Mouse (Mus musculus) embryonic fibroblast, embryonic 13.5 days (primary cell): ENCODE data around the gene Trpv4. TPM values are rescaled to one million over a fixed set of nuclear protein-coding genes. Genes with fewer than 3 reads are reported as not detected.

Experiments used
- H3K27ac ChIP-seq: 2 replicates; pipeline ENCODE4 v1.5.1; 2012; ENCODE audit warnings: low read length, control low read depth, inconsistent platforms; ENCODE audit not compliant: insufficient read depth
- H3K4me1 ChIP-seq: 2 replicates; pipeline ENCODE4 v1.6.1; 2011; ENCODE audit warnings: low read length; ENCODE audit not compliant: control insufficient read depth, insufficient read depth
- H3K4me3 ChIP-seq: 2 replicates; pipeline ENCODE4 v1.5.1; 2011; ENCODE audit warnings: mild to moderate bottlenecking, control low read depth, low read length; ENCODE audit not compliant: insufficient read depth
- CTCF ChIP-seq: IDR thresholded peaks from 2 replicates; pipeline ENCODE4 v1.5.1; 2011; ENCODE audit warnings: mild to moderate bottlenecking, control low read depth, low read length, moderate library complexity, borderline replicate concordance; ENCODE audit not compliant: insufficient read depth
- POLR2A ChIP-seq: IDR thresholded peaks from 2 replicates; pipeline ENCODE4 v1.6.1; 2011; ENCODE audit warnings: low read depth, mild to moderate bottlenecking, control low read depth, low read length, moderate library complexity
- polyA plus RNA-seq: library from polyadenylated mRNA; stranded (reverse); fragments of >200 nt; gene quantifications from 2 replicates; pipeline ENCODE4 v1.2.4, GENCODE M21; 2011; ENCODE audit warnings: low read depth; ENCODE audit not compliant: missing spikeins, insufficient read length

Gene Trpv4
- polyA plus RNA-seq, 1 experiment: 1.1 TPM

DNA sequence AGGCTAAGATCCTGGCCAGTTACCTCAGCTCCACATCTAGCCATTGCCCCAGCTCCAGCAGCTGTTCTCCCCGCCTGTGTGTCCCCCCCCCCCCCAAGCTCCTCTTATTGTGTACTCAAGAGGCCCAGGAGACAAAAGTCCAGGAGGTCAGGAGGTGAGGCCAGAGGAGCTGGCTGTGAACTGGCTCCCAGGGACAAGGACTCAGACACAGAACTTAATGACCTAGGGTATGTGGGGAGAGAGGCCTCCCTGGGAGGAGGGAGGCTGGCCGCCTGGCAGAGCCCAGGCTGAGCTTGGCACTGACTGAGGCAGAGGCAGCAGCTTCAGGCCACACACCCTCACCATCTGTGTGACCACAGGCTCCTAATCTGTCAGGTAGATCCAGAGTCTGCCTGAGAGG is 85.2 kb downstream of the Trpv4 start:
- Histone ChIP-seq H3K27ac (no peak overlapping the region), H3K4me3 (no peak overlapping the region), H3K4me1 (peaks cover 2% of the 10 kb centered on the region; the same call in 1 of the 2 replicates)
- TF ChIP-seq CTCF (no peak), POLR2A (no peak)

Other genes starting within 250 kb of the Trpv4 start
- gene Mmab, start 214.4 kb downstream of the Trpv4 start, polyA plus RNA-seq: 18.7 and 24.1 TPM in 2 replicates
- 24.4 and 26.3 TPM in 2 replicates for gene Mvk, start 214.2 kb downstream of the Trpv4 start, polyA plus RNA-seq
- gene Fam222a, start 90.4 kb downstream of the Trpv4 start, polyA plus RNA-seq: 0.18 TPM in 1 of 2 replicates, not detected in the other
- gene Gltp, start 32.6 kb upstream of the Trpv4 start, polyA plus RNA-seq: 46.6 TPM in 2 replicates
- 6.8 and 7.8 TPM in 2 replicates for gene Tchp, start 49.3 kb upstream of the Trpv4 start, polyA plus RNA-seq
- 85.8 and 104 TPM in 2 replicates for gene Ankrd13a, start 116.3 kb upstream of the Trpv4 start, polyA plus RNA-seq
- 50.0 and 58.0 TPM in 2 replicates for gene Git2, start 117.1 kb upstream of the Trpv4 start, polyA plus RNA-seq
- gene 1500011B03Rik, start 165.0 kb upstream of the Trpv4 start, polyA plus RNA-seq: 24.2 and 31.2 TPM in 2 replicates
- gene 4930519G04Rik, start 195.2 kb upstream of the Trpv4 start, polyA plus RNA-seq: not detected in 2 replicates
- 0.23 TPM in 1 of 2 replicates, not detected in the other for gene Gm9936, start 200.3 kb upstream of the Trpv4 start, polyA plus RNA-seq
- 19.7 and 32.2 TPM in 2 replicates for gene Oasl2, start 238.5 kb upstream of the Trpv4 start, polyA plus RNA-seq